Mouse (Mus musculus) heart, postnatal 0 days (tissue): ENCODE results near the gene Krt34.

Experiments
- CTCF ChIP-seq: IDR thresholded peaks from 2 replicates; pipeline ENCODE4 v1.5.1; 2016; ENCODE audit warnings: antibody characterized with exemption, control low read depth, low read depth
- EP300 ChIP-seq: IDR thresholded peaks from 2 replicates; pipeline ENCODE4 v1.6.1; 2016; ENCODE audit warnings: antibody characterized with exemption, low read depth

DNA sequence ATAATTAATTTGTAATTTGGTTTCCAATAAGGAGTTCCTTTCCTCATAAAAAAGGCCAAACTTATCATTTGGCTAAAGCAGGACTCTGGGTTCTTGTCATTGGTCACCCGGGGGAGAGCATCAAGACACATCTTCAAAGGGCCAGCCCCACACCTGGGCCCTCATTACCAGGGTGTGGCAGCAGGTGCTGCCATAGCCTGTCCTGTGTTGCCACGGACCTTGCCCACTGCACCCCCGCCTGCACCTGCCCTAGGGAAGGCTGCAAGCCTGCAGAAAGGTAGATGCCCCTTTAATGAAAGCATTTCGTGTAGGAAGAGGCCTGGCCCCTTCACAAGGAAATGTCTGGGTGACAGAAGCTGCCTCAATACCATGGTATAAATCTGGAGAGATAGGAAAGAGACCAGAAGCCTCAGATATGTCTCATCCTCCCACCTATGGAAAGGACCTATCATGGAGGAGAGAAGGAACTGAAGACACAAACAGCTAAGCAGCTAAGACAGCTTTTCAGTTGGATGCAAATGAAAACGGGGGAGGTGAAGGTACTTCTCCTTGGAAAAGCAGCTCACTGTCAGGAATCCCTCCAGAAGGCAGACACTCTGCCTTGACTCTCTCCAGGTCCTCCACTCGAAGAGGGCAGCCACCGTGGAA is 47.1 kb upstream of the Krt34 start:
- TF ChIP-seq CTCF (no peak), EP300 (no peak)
